Mouse (Mus musculus) heart, postnatal 0 days (tissue): ENCODE data around the gene Terf2. TPM values are rescaled to one million over a fixed set of nuclear protein-coding genes. Genes with fewer than 3 reads are reported as not detected.

Experiments used
- ATAC-seq: fragments of 200-750 bp; cut with Nextera tagmentation; 2 replicates; pipeline ENCODE4 v1.8.0; 2017; ENCODE audit warnings: low read depth, moderate number of reproducible peaks, moderate library complexity; ENCODE audit not compliant: insufficient read depth
- DNase-seq: peaks from one replicate; pipeline ENCODE4 v3.0.0-alpha.2; 2016; ENCODE audit warnings: low spot score
- H3K27ac ChIP-seq: fragments of 300-500 bp; sonication (generic); 2 replicates; pipeline ENCODE4 v1.5.1; 2014; ENCODE audit warnings: low read depth, mild to moderate bottlenecking
- H3K27me3 ChIP-seq: fragments of 300-500 bp; sonication (generic); 2 replicates; pipeline ENCODE4 v1.6.1; 2014; ENCODE audit warnings: low read length, mixed read lengths; ENCODE audit not compliant: control insufficient read depth, insufficient read depth
- H3K36me3 ChIP-seq: fragments of 300-500 bp; sonication (generic); replicated peaks from 2 replicates; pipeline ENCODE4 v1.6.1; 2014; ENCODE audit warnings: low read length, mixed read lengths; ENCODE audit not compliant: control insufficient read depth, insufficient read depth
- H3K4me1 ChIP-seq: fragments of 300-500 bp; sonication (generic); 2 replicates; pipeline ENCODE4 v1.6.1; 2014; ENCODE audit warnings: antibody characterized with exemption; ENCODE audit not compliant: control insufficient read depth, insufficient read depth
- H3K4me2 ChIP-seq: fragments of 300-500 bp; sonication (generic); 2 replicates; pipeline ENCODE4 v1.6.1; 2014; ENCODE audit warnings: low read depth, mild to moderate bottlenecking, low read length, moderate library complexity
- H3K4me3 ChIP-seq: fragments of 300-500 bp; sonication (generic); 2 replicates; pipeline ENCODE4 v1.5.1; 2014; ENCODE audit warnings: low read depth, low read length
- H3K9ac ChIP-seq: fragments of 300-500 bp; sonication (generic); replicated peaks from 2 replicates; pipeline ENCODE4 v1.6.1; 2014; ENCODE audit warnings: low read depth, low read length, mixed read lengths
- H3K9me3 ChIP-seq: fragments of 300-500 bp; sonication (generic); replicated peaks from 2 replicates; pipeline ENCODE4 v1.6.1; 2016; ENCODE audit warnings: low read length; ENCODE audit not compliant: control insufficient read depth
- CTCF ChIP-seq: IDR thresholded peaks from 2 replicates; pipeline ENCODE4 v1.5.1; 2016; ENCODE audit warnings: antibody characterized with exemption, control low read depth, low read depth
- EP300 ChIP-seq: IDR thresholded peaks from 2 replicates; pipeline ENCODE4 v1.6.1; 2016; ENCODE audit warnings: antibody characterized with exemption, low read depth
- WGBS: fragments of 180-500 bp; shearing (Covaris S2); extraction: QIAGEN DNeasy Blood & Tissue Kit; methylation state at CpG from one replicate; pipeline ENCODE4 v1.1.7; 2014; 5-methylcytosine and 5-hydroxymethylcytosine counted together
- polyA plus RNA-seq: library from polyadenylated mRNA; unstranded; fragments of >200 nt; fragmentation: Nextera tagmentation; extraction: Ambion mirVana; gene quantifications from 2 replicates; pipeline ENCODE4 v1.2.1, GENCODE M21; 2015
- total RNA-seq: library from RNA; depleted of rRNA; stranded (reverse); fragments of >200 nt; gene quantifications from 2 replicates; pipeline ENCODE4 v1.2.3, GENCODE M21; 2014; ENCODE audit warnings: low replicate concordance

Gene Terf2
- total and polyA plus RNA-seq, 2 experiments from 2014 or later: 7.3 to 8.2 TPM

- no peak for TF ChIP-seq CTCF
- no peak for TF ChIP-seq EP300
- H3K4me2 ChIP-seq: no peak overlapping the region
- no peaks in the 10 kb centered on the region for H3K9me3 ChIP-seq
- H3K4me3 ChIP-seq: no peak overlapping the region
- H3K36me3 ChIP-seq: peaks cover 49% of the 10 kb centered on the region
- no peak overlapping the region for H3K27ac ChIP-seq
- WGBS: 95% methylated on average over 7 of the region's 7 CpGs
- DNase-seq (no peak), ATAC-seq (no peak)
- no peak overlapping the region for H3K9ac ChIP-seq
- H3K4me1 ChIP-seq: peaks cover 9% of the 10 kb centered on the region
- no peaks in the 10 kb centered on the region for H3K27me3 ChIP-seq
Measured at GRCm38 (mm10) chr8:107090531-107090930, 5.8 kb downstream of the Terf2 start.

DNA sequence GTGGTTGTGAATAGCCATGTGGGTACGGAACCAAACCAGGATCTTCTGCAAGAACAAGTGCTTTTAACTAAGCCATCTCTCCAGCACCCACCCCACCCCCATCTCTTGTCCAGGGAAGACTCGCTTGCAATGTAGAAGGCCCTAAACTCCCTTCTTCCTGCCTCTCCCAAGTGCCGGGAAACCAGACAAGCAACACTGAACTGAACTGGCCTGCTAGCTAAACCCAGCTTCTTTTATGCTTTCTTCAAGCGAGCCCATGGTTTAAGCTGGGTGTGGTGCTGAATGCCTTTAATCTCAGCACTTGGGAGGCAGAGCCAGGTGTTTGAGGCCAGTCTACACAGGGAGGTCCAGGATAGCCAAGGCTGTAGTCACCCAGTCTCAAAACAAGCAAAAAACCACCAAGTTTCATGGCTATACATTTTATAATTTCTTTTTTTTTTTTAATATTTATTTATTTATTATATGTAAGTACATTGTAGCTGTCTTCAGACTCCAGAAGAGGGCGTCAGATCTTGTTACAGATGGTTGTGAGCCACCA is 7.8 kb downstream of the Terf2 start:
- DNase-seq (no peak), ATAC-seq (no peak)
- 95% methylated on average over 5 of the region's 5 CpGs for WGBS
- no peak overlapping the region for H3K27ac ChIP-seq
- no peak overlapping the region for H3K9ac ChIP-seq
- no peak overlapping the region for H3K4me2 ChIP-seq
- H3K27me3 ChIP-seq: no peaks in the 10 kb centered on the region
- H3K4me1 ChIP-seq: no peaks in the 10 kb centered on the region
- H3K36me3 ChIP-seq: peaks cover 48% of the 10 kb centered on the region
- TF ChIP-seq EP300: no peak
- TF ChIP-seq CTCF: no peak
- no peak overlapping the region for H3K4me3 ChIP-seq
- no peaks in the 10 kb centered on the region for H3K9me3 ChIP-seq

GRCm38 (mm10) chr8:107086018-107086417 is 10.3 kb downstream of the Terf2 start:
- no peak for DNase-seq
- no peaks in the 10 kb centered on the region for H3K9me3 ChIP-seq
- no peak overlapping the region for H3K4me3 ChIP-seq
- TF ChIP-seq EP300 (no peak), CTCF (no peak)
- peaks cover 59% of the 10 kb centered on the region for H3K36me3 ChIP-seq
- no peak overlapping the region for H3K27ac ChIP-seq
- 98% methylated on average over 5 of the region's 5 CpGs for WGBS
- no peak overlapping the region for H3K9ac ChIP-seq
- H3K4me1 ChIP-seq: no peaks in the 10 kb centered on the region
- H3K4me2 ChIP-seq: no peak overlapping the region
- ATAC-seq: no peak
- H3K27me3 ChIP-seq: no peaks in the 10 kb centered on the region

DNA sequence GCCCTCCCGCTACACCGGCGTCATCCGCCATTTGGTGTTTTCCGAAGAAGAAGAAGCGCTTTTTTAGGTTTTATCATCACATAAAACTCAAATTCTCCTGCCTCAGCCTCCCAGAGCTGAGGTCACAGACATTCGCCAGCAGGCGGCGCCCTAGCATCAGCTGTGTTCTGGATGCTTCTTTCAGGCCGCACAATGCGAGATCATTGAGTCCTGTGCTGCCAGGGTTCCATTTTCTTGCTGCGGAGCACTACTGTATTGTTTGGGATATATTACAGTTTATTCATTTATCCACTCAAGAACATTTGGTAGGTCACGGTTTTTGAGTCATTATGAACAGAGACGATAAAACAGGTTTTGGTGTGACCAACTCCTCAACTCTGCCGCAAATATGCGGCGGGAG is 11.0 kb downstream of the Terf2 start:
- Histone ChIP-seq H3K27ac (no peak overlapping the region), H3K4me1 (no peaks in the 10 kb centered on the region), H3K27me3 (no peaks in the 10 kb centered on the region), H3K4me3 (no peak overlapping the region), H3K36me3 (peaks cover 59% of the 10 kb centered on the region), H3K9ac (no peak overlapping the region), H3K9me3 (no peaks in the 10 kb centered on the region), H3K4me2 (no peak overlapping the region)
- ATAC-seq: no peak
- DNase-seq: no peak
- WGBS: 96% methylated on average over 17 of the region's 17 CpGs
- TF ChIP-seq EP300 (no peak), CTCF (no peak)

DNA sequence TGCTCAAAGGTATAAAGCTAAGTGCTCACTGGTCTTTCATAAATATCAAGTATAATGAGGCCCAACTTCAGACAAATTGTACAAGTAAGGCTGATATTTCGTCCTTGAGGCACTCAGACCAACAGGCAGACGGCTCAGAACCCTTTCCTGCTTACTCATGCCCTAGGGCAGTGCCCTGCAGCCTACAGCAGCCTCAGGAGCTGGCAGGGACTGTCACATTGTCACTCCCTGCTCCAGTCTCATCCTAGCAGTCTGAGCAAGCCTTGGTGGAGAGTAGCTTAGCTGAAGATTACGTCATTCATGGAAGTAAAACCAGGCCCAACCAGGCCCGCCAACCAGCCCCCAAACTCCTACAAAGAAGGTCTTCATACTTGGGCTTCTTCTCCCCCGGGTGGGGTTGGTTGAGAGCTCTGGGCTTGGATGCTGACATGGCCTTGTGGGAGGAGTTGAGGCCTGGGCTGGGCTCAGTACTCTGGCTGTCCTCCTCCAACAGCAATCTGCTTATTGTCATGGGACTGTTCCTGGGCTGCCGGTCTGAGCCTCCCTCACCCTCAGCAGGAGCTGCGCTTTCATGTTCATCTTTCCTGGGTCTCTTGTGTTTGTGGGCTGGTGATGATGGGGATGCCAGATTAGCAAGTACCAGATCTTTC is 20.0 kb downstream of the Terf2 start:
- peaks cover 82% of the 10 kb centered on the region for H3K36me3 ChIP-seq
- no peak overlapping the region for H3K27ac ChIP-seq
- DNase-seq: no peak
- no peak overlapping the region for H3K4me2 ChIP-seq
- H3K27me3 ChIP-seq: no peaks in the 10 kb centered on the region
- no peak for TF ChIP-seq CTCF
- no peak for TF ChIP-seq EP300
- H3K4me3 ChIP-seq: no peak overlapping the region
- no peak for ATAC-seq
- H3K4me1 ChIP-seq: no peaks in the 10 kb centered on the region
- no peak overlapping the region for H3K9ac ChIP-seq
- no peaks in the 10 kb centered on the region for H3K9me3 ChIP-seq
- 79% methylated on average over 7 of the region's 7 CpGs for WGBS

- Histone ChIP-seq H3K36me3 (peaks cover 76% of the 10 kb centered on the region), H3K27me3 (no peaks in the 10 kb centered on the region), H3K4me2 (no peak overlapping the region), H3K4me1 (no peaks in the 10 kb centered on the region), H3K9me3 (no peaks in the 10 kb centered on the region), H3K9ac (no peak overlapping the region), H3K4me3 (no peak overlapping the region), H3K27ac (no peak overlapping the region)
- DNase-seq (no peak), ATAC-seq (no peak)
- 94% methylated on average over 1 of the region's 1 CpGs for WGBS
- TF ChIP-seq EP300 (no peak), CTCF (no peak)
Measured at GRCm38 (mm10) chr8:107074128-107074527, 22.2 kb downstream of the Terf2 start.
